18 mouse cellular contexts compared by ENCODE assay signal in genomic region chr13:9766497-9766896, GRCm38 (mm10). TPM values are rescaled to one million over a fixed set of nuclear protein-coding genes. Genes with fewer than 3 reads are reported as not detected.
DNase-seq lines count a peak whose midpoint lies in the region; ATAC-seq and TF ChIP-seq lines count a peak whose summit lies in the region.
"Had no signal": no experiment of that assay in that cellular context is flagged by ENCODE, and none has a peak within 500 bp of the region (broad histone marks: within the 10 kb centered on the region; RNA-seq: fewer than 3 reads in every experiment).

No protein-coding gene starts in this region.

- H3K27me3 ChIP-seq in midbrain, embryonic 10.5 days (ENCODE audit: low read depth, poor library complexity, severe bottlenecking), result no peaks in the 10 kb centered on the region
- no peaks in the 10 kb centered on the region for H3K27me3 ChIP-seq in midbrain, postnatal 0 days (ENCODE audit: insufficient read depth, low read length)
- no peaks in the 10 kb centered on the region for H3K27me3 ChIP-seq in embryonic facial prominence, embryonic 10.5 days (replicated peaks; ENCODE audit: low read depth, poor library complexity, severe bottlenecking)
- no peaks in the 10 kb centered on the region for H3K27me3 ChIP-seq in limb, embryonic 11.5 days (ENCODE audit: control insufficient read depth, insufficient read depth, low read length)
- H3K27me3 ChIP-seq: embryonic facial prominence, embryonic 15.5 days; limb, embryonic 15.5 days; neural tube, embryonic 13.5 days had no signal

- intact Hi-C loops in left cerebral cortex, postnatal 10 days (cut with DNase I), result no loop called here

- no peak for DNase-seq in midbrain, embryonic 10.5 days (ENCODE audit: low spot score)
- no peak for DNase-seq in midbrain, postnatal 0 days (ENCODE audit: low spot score)
- peak; percentile 69 for DNase-seq in embryo, embryonic 10 days (ENCODE audit: low spot score)
- peak; percentile 16 for DNase-seq in embryonic facial prominence, embryonic 10.5 days (ENCODE audit: low spot score)
- DNase-seq in limb, embryonic 11.5 days (ENCODE audit: low spot score), result peak; percentile 35
- DNase-seq in left cerebral cortex, postnatal 10 days (ENCODE audit: extremely low spot score in 1 of 2, low spot score in 2 of 2), result no peak
- DNase-seq in spleen, adult 18-20 months, result no peak
- DNase-seq: adrenal gland, postnatal 10 days; cerebellum, adult 9-11 months; kidney, adult 11 months; thymus, postnatal 36 days had no signal

- H3K9me3 ChIP-seq in midbrain, embryonic 10.5 days (replicated peaks), result no peaks in the 10 kb centered on the region
- H3K9me3 ChIP-seq in midbrain, postnatal 0 days (ENCODE audit: low read length), result no peaks in the 10 kb centered on the region
- no peaks in the 10 kb centered on the region for H3K9me3 ChIP-seq in embryonic facial prominence, embryonic 10.5 days
- no peaks in the 10 kb centered on the region for H3K9me3 ChIP-seq in limb, embryonic 11.5 days (ENCODE audit: control insufficient read depth, low read length)
- H3K9me3 ChIP-seq: embryonic facial prominence, embryonic 15.5 days; heart, embryonic 10.5 days; limb, embryonic 15.5 days; liver, embryonic 15.5 days; neural tube, embryonic 13.5 days had no signal

- no peak overlapping the region for H3K9ac ChIP-seq in midbrain, postnatal 0 days (replicated peaks; ENCODE audit: low read length, poor library complexity, severe bottlenecking)
- H3K9ac ChIP-seq in limb, embryonic 11.5 days (ENCODE audit: low read length), result no peak overlapping the region
- H3K9ac ChIP-seq: embryonic facial prominence, embryonic 15.5 days; limb, embryonic 15.5 days; liver, embryonic 15.5 days had no signal

- peak overlapping the region; percentile 100 for H3K27ac ChIP-seq in midbrain, embryonic 10.5 days (replicated peaks)
- H3K27ac ChIP-seq in midbrain, postnatal 0 days (ENCODE audit: low read depth, low read length), result no peak overlapping the region
- H3K27ac ChIP-seq in embryonic facial prominence, embryonic 10.5 days (replicated peaks), result no peak overlapping the region
- H3K27ac ChIP-seq in limb, embryonic 11.5 days (replicated peaks; ENCODE audit: low read depth, low read length), result no peak overlapping the region
- H3K27ac ChIP-seq: heart, embryonic 10.5 days; kidney, postnatal 0 days; limb, embryonic 15.5 days; liver, embryonic 15.5 days; neural tube, embryonic 13.5 days had no signal

- WGBS in midbrain, embryonic 10.5 days, result 60% methylated on average over 1 of the region's 1 CpGs
- WGBS in midbrain, postnatal 0 days, result 83% methylated on average over 1 of the region's 1 CpGs
- 58% methylated on average over 1 of the region's 1 CpGs for WGBS in embryonic facial prominence, embryonic 10.5 days
- WGBS in limb, embryonic 11.5 days, result 11% methylated on average over 1 of the region's 1 CpGs

- ATAC-seq in midbrain, postnatal 0 days (ENCODE audit: low FRiP score), result no peak
- ATAC-seq in limb, embryonic 11.5 days (ENCODE audit: insufficient number of reproducible peaks, low FRiP score, low TSS enrichment, low read depth), result no peak
- ATAC-seq: activated CD4-positive, CD25-positive, alpha-beta regulatory T cell, adult 4 months had no signal

- peak overlapping the region; percentile 97 for H3K4me3 ChIP-seq in midbrain, embryonic 10.5 days
- no peak overlapping the region for H3K4me3 ChIP-seq in midbrain, postnatal 0 days (ENCODE audit: low read depth, low read length)
- H3K4me3 ChIP-seq in embryonic facial prominence, embryonic 10.5 days, result peak overlapping the region; percentile 96; the same call in 1 of the 2 replicates
- H3K4me3 ChIP-seq in limb, embryonic 11.5 days (ENCODE audit: low read depth, low read length), result no peak overlapping the region
- H3K4me3 ChIP-seq: liver, embryonic 15.5 days had no signal

- H3K4me2 ChIP-seq in midbrain, postnatal 0 days (ENCODE audit: low read depth, low read length, poor library complexity, severe bottlenecking), result no peak overlapping the region
- H3K4me2 ChIP-seq in limb, embryonic 11.5 days (ENCODE audit: low read depth, severe bottlenecking), result no peak overlapping the region; the same call in 1 of the 2 replicates

- TF ChIP-seq CTCF in midbrain, postnatal 0 days (IDR thresholded peaks at IDR 0.05), result no peak

- H3K4me1 ChIP-seq in midbrain, embryonic 10.5 days, result peaks cover 57% of the 10 kb centered on the region
- peaks cover 5% of the 10 kb centered on the region; the same call in 1 of the 2 replicates for H3K4me1 ChIP-seq in midbrain, postnatal 0 days (ENCODE audit: insufficient read depth, low read length)
- peaks cover 46% of the 10 kb centered on the region for H3K4me1 ChIP-seq in embryonic facial prominence, embryonic 10.5 days
- peaks cover 8% of the 10 kb centered on the region; the same call in 1 of the 2 replicates for H3K4me1 ChIP-seq in limb, embryonic 11.5 days (ENCODE audit: control insufficient read depth, insufficient read depth, low read length)

- H3K36me3 ChIP-seq in midbrain, embryonic 10.5 days, result no peaks in the 10 kb centered on the region
- H3K36me3 ChIP-seq in midbrain, postnatal 0 days (ENCODE audit: insufficient read depth, low read length), result no peaks in the 10 kb centered on the region
- H3K36me3 ChIP-seq in embryonic facial prominence, embryonic 10.5 days (replicated peaks), result no peaks in the 10 kb centered on the region
- H3K36me3 ChIP-seq in limb, embryonic 11.5 days (ENCODE audit: control insufficient read depth, insufficient read depth, low read length), result no peaks in the 10 kb centered on the region
- H3K36me3 ChIP-seq: embryonic facial prominence, embryonic 15.5 days; heart, embryonic 10.5 days; limb, embryonic 15.5 days; liver, embryonic 15.5 days; neural tube, embryonic 13.5 days had no signal

RNA-seq across cellular contexts. Expression of gene Zmynd11, which starts 1.4 kb away (rescaled TPM):
- polyA plus RNA-seq in midbrain, embryonic 10.5 days (2016; fragmentation: Nextera tagmentation; extraction: Ambion mirVana), result 104 and 111 TPM in 2 replicates
- 163 and 222 TPM in 2 replicates for total RNA-seq in midbrain, postnatal 0 days (2014; rRNA removed)
- 138 and 157 TPM in 2 replicates for polyA plus RNA-seq in midbrain, postnatal 0 days (2015; fragmentation: Nextera tagmentation; extraction: Ambion mirVana)
- polyA plus RNA-seq in embryonic facial prominence, embryonic 10.5 days (2016; fragmentation: Nextera tagmentation; extraction: Ambion mirVana), result 102 and 106 TPM in 2 replicates
- polyA plus RNA-seq in limb, embryonic 11.5 days (2014; fragmentation: Nextera tagmentation; extraction: Ambion mirVana), result 102 and 123 TPM in 2 replicates
- 100 to 1,000 TPM; 247 to 259 TPM for total RNA-seq in left cerebral cortex, postnatal 10 days (2021)

Comparison
In these comparisons a context has a peak if more than half of its experiments do, and no peak if none do; other contexts are left out.
1. H3K4me3 ChIP-seq: peak in midbrain, embryonic 10.5 days (single experiment) and embryonic facial prominence, embryonic 10.5 days (single experiment); none in midbrain, postnatal 0 days (single experiment) and limb, embryonic 11.5 days (single experiment).
2. DNase-seq: peak in embryo, embryonic 10 days (single experiment), embryonic facial prominence, embryonic 10.5 days (single experiment) and limb, embryonic 11.5 days (single experiment); none in midbrain, embryonic 10.5 days (single experiment), midbrain, postnatal 0 days (single experiment), left cerebral cortex, postnatal 10 days (0 of 2) and spleen, adult 18-20 months (0 of 2).